Mouse (Mus musculus) bone marrow, adult 2 months (tissue): ENCODE data around the gene 1190005I06Rik.

ENCODE experiments used
- CTCF ChIP-seq: fragments of 200-500 bp; IDR thresholded peaks from 2 replicates; pipeline ENCODE4 v1.5.1; 2011; ENCODE audit warnings: low read length, control low read depth; ENCODE audit not compliant: control insufficient read depth, insufficient read depth
- POLR2A ChIP-seq: fragments of 200-500 bp; IDR thresholded peaks from 2 replicates; pipeline ENCODE4 v1.6.1; 2011; ENCODE audit warnings: low read depth, mild to moderate bottlenecking, control low read depth, low read length, borderline replicate concordance; ENCODE audit not compliant: control insufficient read depth

DNA sequence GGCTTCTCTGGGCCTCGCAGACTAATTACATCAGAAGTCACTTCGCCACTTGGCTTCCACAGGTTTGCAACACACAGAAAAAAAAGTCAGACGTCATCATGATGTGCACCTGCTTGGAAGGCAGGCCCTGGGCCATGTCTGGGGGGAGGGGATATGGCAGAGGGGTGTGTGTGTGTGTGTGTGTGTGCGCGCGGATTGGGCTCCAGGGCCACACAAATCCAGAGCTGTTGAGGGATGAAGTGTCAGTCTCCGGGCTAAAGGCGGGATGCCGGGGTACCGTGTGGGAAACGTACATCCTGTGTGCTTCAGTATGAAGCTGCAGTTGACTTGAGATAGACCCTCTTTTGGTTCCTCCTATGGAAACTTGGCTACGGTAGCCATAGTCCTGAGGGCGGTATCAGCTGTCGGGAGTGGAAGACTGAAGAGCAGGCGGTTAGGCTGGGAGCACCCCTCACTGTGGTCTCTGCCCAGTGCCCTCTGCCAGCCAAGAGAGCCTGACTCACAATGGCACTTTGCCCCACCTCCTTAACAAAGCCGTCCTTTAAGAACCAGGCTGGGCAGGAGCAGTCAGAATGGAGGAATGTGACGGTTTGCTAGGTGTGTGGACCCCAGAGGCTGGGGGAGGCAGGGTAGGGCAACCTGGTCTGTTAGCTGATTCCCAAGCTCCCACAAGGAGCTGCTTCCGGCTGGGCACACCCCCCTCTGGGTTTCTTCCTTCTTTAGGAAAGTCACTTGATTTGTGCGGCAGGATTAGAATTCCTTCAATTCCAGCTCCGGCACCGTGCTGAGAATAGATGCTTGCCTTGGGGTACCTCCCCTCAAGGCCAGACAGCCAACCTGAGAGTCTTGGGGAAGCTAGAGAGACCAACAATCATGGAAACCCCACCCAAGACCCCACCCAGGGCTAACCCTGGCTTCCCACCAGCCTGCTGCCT, 15.7 kb downstream of the 1190005I06Rik start:
- TF ChIP-seq CTCF, result no peak
- TF ChIP-seq POLR2A, result no peak
